Comparison of ENCODE assay signal across 10 mouse cellular contexts in genomic region chr14:39532689-39533088, GRCm38 (mm10). TPM values are rescaled to one million over a fixed set of nuclear protein-coding genes. Genes with fewer than 3 reads are reported as not detected.
A peak's percentile ranks its signal among the peaks of the same experiment; 100 is the strongest.
DNase-seq lines count a peak whose midpoint lies in the region; ATAC-seq and TF ChIP-seq lines count a peak whose summit lies in the region.
"Had no signal": no experiment of that assay in that cellular context is flagged by ENCODE, and none has a peak within 500 bp of the region (broad histone marks: within the 10 kb centered on the region; RNA-seq: fewer than 3 reads in every experiment).

No protein-coding gene starts in this region.

- 19% methylated on average over 2 of the region's 2 CpGs for WGBS in limb, embryonic 10.5 days

- ATAC-seq in granulocyte monocyte progenitor cell, adult 5-6 weeks (replicated peaks; ENCODE audit: poor library complexity, severe bottlenecking): 0 out of 2 replicates have a peak, but pooled peaks have one; percentile 44

- TF ChIP-seq CTCF in left cerebral cortex, adult 2 months (IDR thresholded peaks at IDR 0.05): peak; percentile 75

- no peaks in the 10 kb centered on the region for H3K27me3 ChIP-seq in limb, embryonic 10.5 days (ENCODE audit: low read depth, poor library complexity, severe bottlenecking)
- H3K27me3 ChIP-seq: lung, embryonic 15.5 days had no signal

- intact Hi-C loops in left cerebral cortex, adult 2 months (cut with DNase I): loop anchor here (2.0 to 5.0 kb wide), 5 partner anchors 745 to 1500 kb away; partner anchors contain the start of gene Sh2d4b

- no peaks in the 10 kb centered on the region for H3K36me3 ChIP-seq in limb, embryonic 10.5 days
- H3K36me3 ChIP-seq: lung, embryonic 15.5 days had no signal

- H3K4me3 ChIP-seq in left cerebral cortex, adult 2 months: no peak overlapping the region
- H3K4me3 ChIP-seq in limb, embryonic 10.5 days: no peak overlapping the region
- H3K4me3 ChIP-seq: erythroblast, embryonic 14.5 days; lung, embryonic 15.5 days had no signal

- no peaks in the 10 kb centered on the region for H3K9me3 ChIP-seq in limb, embryonic 10.5 days (replicated peaks)
- H3K9me3 ChIP-seq: lung, embryonic 15.5 days had no signal

- peak; percentile 13 to 47 for DNase-seq in left cerebral cortex, adult 2 months (ENCODE audit: extremely low spot score in 1 of 2, low spot score in 2 of 2)
- no peak for DNase-seq in left cerebral cortex, adult 11 months (ENCODE audit: low spot score)
- DNase-seq in Muller cell, postnatal 12 days (ENCODE audit: inconsistent ontology term): peak; percentile 58
- DNase-seq in c-Kit-negative CD71-positive TER-119-positive erythroid progenitor cells, embryonic 14.5 days (ENCODE audit: low read depth, low spot score): peak; percentile 1
- peak; percentile 35 for DNase-seq in limb, embryonic 10.5 days (ENCODE audit: low spot score)
- DNase-seq in spleen, postnatal 14 days (ENCODE audit: low spot score in 2 of 2): no peak
- DNase-seq in gastrocnemius, postnatal 10 days: no peak

- H3K4me1 ChIP-seq in limb, embryonic 10.5 days: no peaks in the 10 kb centered on the region
- H3K4me1 ChIP-seq: lung, embryonic 15.5 days had no signal

- no peak overlapping the region for H3K27ac ChIP-seq in left cerebral cortex, adult 2 months
- no peak overlapping the region for H3K27ac ChIP-seq in limb, embryonic 10.5 days
- H3K27ac ChIP-seq: lung, embryonic 15.5 days had no signal

RNA-seq across cellular contexts. Expression of gene Nrg3, which starts 59.8 kb away (rescaled TPM):
- total RNA-seq in left cerebral cortex, adult 2 months (2021): 10 to 100 TPM; 73.3 to 76.3 TPM
- total RNA-seq in granulocyte monocyte progenitor cell, adult 5-6 weeks (2014; fragmentation: Nextera tagmentation): not detected in 2 replicates
- total RNA-seq in granulocyte monocyte progenitor cell, adult 5-6 weeks (2017): not detected in 2 replicates
- polyA plus RNA-seq in limb, embryonic 10.5 days (2016; fragmentation: Nextera tagmentation; extraction: Ambion mirVana): not detected in 2 replicates
- total RNA-seq in gastrocnemius, postnatal 10 days (2021): under 1 TPM; 0.14 to 0.20 TPM
- polyA plus RNA-seq: erythroblast, embryonic 14.5 days had no signal

Comparison
In these comparisons a context has a peak if more than half of its experiments do, and no peak if none do; other contexts are left out.
1. DNase-seq: peak in left cerebral cortex, adult 2 months (2 of 2), Muller cell, postnatal 12 days (single experiment), c-Kit-negative CD71-positive TER-119-positive erythroid progenitor cells, embryonic 14.5 days (single experiment) and limb, embryonic 10.5 days (single experiment); none in left cerebral cortex, adult 11 months (single experiment), spleen, postnatal 14 days (0 of 2) and gastrocnemius, postnatal 10 days (single experiment).
2. RNA of gene Nrg3, which starts 59.8 kb away (total RNA-seq): 73.3 to 76.3 TPM in left cerebral cortex, adult 2 months; 0.14 to 0.20 TPM in gastrocnemius, postnatal 10 days and not detected in granulocyte monocyte progenitor cell, adult 5-6 weeks; every median in the first group is over 10 times any median in the second.